Mouse (Mus musculus) liver, postnatal 0 days (tissue): ENCODE results near the gene Mlxipl.

ENCODE experiments used
- CTCF ChIP-seq: sonication (generic); IDR thresholded peaks from 2 replicates; pipeline ENCODE4 v1.5.1; 2016; ENCODE audit warnings: antibody characterized with exemption, low read depth
- EP300 ChIP-seq: IDR thresholded peaks from 2 replicates; pipeline ENCODE4 v1.6.1; 2016; ENCODE audit warnings: antibody characterized with exemption, low read depth, mild to moderate bottlenecking

- TF ChIP-seq EP300 (no peak), CTCF (no peak)
These were observed 73.1 kb downstream of the Mlxipl start for GRCm38 (mm10) chr5:135162821-135163220.
